Mouse (Mus musculus): ENCODE data around the gene Rere.

- no peak for TF ChIP-seq EP300 (IDR thresholded peaks at IDR 0.05)
- TF ChIP-seq CTCF (IDR thresholded peaks at IDR 0.05), result peak; percentile 42
These were observed 194.8 kb downstream of the Rere start for GRCm38 (mm10) chr4:150476258-150476657.

Measured in lung, postnatal 0 days (tissue).